Mouse (Mus musculus) liver, embryonic 14 days (tissue): ENCODE measurements around the gene Cog1. TPM values are rescaled to one million over a fixed set of nuclear protein-coding genes. Genes with fewer than 3 reads are reported as not detected.

Source experiments
- polyA plus RNA-seq: library from polyadenylated mRNA; depleted of rRNA; stranded (reverse); fragments of >200 nt; gene quantifications from 2 replicates; pipeline ENCODE4 v1.2.3, GENCODE M21; 2012; rRNA removed

Gene Cog1
- polyA plus RNA-seq: 11.7 and 12.5 TPM in 2 replicates

DNA sequence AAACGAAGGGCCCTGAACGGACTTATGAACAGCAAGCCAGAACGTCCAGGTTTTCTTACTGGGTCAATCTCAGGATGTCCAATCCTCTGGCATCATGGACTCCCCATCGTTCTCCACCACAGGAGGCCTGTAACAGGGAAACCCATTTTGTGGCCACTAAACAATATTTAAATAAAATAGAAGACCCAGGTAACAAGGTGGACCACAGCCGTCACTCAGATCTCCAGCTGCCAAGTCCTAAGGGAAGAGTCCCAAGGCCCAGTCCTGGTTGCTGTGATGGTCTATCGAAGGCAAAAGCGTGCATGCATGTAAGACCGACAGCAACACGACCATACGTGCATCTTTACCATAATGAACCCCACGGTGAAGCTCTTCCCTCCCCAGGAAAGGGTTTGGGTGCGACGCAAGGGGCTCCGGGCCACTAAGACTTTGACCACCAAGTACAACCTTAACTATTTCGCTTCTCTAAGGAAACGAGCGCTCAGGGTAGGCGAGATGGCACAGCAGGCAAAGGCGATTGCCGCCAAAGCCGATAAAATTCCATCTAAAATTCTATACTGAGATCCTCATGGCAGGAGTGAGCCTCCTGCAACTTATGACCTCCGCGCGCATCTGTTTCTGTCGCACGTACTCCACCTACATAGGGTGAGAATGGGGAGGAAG is at the start of gene Cog1:
TSS of gene Cog1 (plus strand) at position 480 of the 663 bp plus-strand sequence.

DNA sequence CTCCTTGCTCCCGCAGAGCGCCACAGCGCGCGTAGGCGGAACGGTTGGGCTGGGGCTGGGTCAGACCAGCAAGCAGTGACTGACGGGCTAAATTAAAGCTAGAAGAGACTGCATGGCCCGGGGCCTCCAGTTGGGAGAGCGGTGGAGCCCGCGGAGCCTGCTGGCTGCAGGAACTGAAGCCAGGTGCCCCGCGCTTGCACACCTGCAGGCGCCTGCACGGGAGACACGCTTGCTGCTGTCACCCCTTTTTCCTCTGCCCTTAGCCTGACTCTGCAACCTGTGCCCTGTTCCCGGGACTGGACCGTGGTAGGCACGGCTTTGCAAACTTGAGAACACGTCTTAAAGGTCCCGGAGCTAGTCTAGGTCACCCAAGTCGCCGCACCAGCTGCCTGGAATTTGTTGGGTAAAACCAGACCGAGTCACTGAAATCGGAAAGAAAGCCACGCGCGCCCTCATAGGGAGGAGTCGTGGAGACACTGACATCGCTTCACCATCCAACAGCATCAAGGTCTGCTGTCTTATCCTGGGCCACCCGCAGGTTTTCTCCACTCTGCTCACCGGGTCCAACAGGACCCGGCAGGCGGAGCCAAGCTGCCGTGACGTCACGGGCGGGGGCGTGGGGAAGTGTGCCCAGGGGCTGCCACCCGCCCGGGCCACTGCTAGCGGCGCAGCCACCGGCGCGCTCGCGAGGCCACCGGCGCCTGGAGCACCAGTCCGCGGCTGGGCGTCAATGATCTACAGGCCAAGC is 30.1 kb upstream of the Cog1 start, which contains the start of gene Sstr2:
TSS of gene Sstr2 (plus strand) at position 671 of the 748 bp plus-strand sequence.

DNA sequence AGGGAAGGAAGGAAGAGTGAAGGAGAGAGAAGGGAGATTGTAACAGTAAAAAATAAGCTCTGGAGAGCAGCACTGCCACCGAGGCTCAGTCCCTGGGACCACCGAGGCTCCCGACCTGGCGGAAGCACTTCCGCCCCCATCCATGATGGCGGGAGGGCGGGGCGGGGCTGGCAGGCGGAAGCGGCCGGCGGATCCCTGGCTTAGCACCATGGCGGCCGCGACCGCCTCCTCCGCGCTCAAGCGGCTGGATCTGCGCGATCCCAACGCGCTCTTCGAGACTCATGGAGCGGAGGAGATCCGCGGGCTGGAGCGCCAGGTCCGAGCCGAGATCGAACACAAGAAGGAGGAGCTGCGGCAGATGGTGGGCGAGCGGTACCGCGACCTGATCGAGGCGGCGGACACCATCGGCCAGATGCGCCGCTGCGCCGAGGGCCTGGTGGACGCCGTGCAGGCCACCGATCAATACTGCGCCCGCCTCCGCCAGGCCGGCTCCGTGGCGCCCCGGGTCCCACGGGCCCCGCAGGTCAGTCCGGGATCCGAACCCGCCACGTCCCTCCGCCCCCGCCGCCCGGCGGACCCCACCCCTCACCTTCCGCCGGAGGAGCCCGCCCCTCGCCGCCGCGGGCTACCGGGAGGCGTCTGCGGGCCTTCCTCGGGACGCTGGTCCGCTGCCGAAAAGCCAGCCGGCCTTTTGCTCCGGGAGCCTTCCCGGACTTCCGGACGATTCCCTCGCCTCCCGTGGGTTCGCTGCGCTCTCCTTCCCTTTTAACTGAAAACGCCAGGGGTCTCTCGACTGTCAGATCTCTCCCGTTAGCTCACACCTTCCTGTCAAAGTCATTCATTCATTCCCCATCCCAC is 613 bp downstream of the Cog1 start, which contains the start of gene Slc39a11:
TSS of gene Slc39a11 (minus strand) at position 727 of the 858 bp plus-strand sequence.

DNA sequence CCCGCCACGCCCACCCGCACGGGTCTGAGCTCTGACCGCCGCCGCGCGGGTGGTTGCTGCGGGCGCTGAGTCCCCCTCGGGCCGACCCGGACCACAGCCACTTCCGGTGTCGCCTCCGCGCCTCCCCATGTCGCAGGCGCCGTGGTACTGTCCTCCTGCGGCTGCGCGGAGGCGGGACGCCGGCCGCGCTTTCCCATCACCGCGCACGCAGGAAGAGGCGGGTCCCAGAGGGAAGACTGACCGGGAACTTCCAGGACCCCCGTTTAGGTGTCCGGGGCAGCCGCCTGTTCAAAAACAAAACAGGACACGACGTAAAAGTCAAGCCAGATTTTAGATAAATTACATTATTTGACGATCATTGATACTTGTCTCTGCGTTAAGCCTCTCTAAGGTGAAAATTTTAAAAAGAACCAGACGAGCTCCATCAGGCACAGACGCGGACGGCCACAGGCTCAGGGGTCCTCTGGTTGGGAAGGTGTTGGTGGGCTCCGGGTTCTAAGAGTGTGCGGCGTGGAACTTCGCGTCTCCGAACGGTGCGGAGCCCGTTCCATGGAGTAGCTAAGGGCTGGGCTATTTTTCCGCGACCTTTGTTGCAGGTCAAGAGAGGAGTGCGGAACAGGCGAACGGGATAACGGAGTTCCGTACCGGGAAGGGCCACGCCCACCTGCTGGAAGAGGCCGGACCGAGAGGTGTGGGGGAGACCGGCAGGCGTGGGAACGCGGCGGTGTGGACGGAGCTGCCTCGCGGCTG is 35.2 kb downstream of the Cog1 start, which contains the start of the genes Fam104a and D11Wsu47e:
TSS of gene Fam104a (minus strand) at position 199 of the 750 bp plus-strand sequence.
TSS of gene D11Wsu47e (plus strand) at position 456 of the 750 bp plus-strand sequence.

DNA sequence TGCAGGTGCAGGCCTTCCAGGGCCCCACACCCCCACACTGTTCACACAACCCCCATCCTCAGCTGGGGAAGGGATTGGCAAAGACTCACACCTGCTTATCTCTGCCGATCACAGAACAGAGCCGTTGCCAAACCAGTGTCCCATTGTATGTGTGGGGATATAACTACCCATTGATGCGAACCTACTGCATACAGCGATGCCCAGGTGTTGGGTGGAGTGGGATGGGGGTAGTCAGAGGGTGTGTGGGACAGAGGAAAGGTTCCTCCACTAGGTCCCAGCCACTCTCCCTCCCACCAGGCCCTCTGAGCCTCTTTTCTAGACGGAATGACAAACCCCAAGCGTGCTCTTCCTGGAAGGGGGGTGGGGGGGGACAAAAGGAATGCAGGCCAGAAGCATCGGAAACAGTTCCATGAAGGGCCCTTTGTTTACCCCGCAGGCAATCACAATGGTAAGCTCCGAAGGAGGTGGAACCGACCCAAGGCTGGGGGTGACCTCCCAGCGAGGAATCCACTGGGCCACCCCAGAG is 60.8 kb downstream of the Cog1 start, which contains the start of gene Cpsf4l:
TSS of gene Cpsf4l (minus strand) at position 287 of the 526 bp plus-strand sequence.

Other genes with a start within 250 kb of the Cog1 start
- gene Sstr2, start 29.8 kb upstream of the Cog1 start, polyA plus RNA-seq: 2.0 and 2.2 TPM in 2 replicates
- 4.9 and 5.8 TPM in 2 replicates for gene Slc39a11, start 910 bp downstream of the Cog1 start, polyA plus RNA-seq
- 20.6 and 23.6 TPM in 2 replicates for gene Fam104a, start 35.0 kb downstream of the Cog1 start, polyA plus RNA-seq
- gene D11Wsu47e, start 35.2 kb downstream of the Cog1 start, polyA plus RNA-seq: 7.1 and 9.0 TPM in 2 replicates
- gene Cpsf4l, start 60.8 kb downstream of the Cog1 start, polyA plus RNA-seq: 0.02 TPM in 1 of 2 replicates, not detected in the other
- gene Cdc42ep4, start 102.7 kb downstream of the Cog1 start, polyA plus RNA-seq: 7.7 and 8.9 TPM in 2 replicates